Mouse (Mus musculus) testis, adult 2 months (tissue): ENCODE results near the gene Mrpl33. TPM values are rescaled to one million over a fixed set of nuclear protein-coding genes. Genes with fewer than 3 reads are reported as not detected.
A peak's percentile ranks its signal among the peaks of the same experiment; 100 is the strongest.

ENCODE experiments used
- H3K27ac ChIP-seq: fragments of 200-500 bp; 2 replicates; pipeline ENCODE4 v1.5.1; 2012; ENCODE audit warnings: low read depth, low read length; ENCODE audit not compliant: control insufficient read depth, insufficient read depth
- H3K27me3 ChIP-seq: fragments of 200-500 bp; 2 replicates; pipeline ENCODE4 v1.6.1; 2012; ENCODE audit warnings: mild to moderate bottlenecking, low read length, moderate library complexity; ENCODE audit not compliant: control insufficient read depth, insufficient read depth
- H3K36me3 ChIP-seq: fragments of 200-500 bp; 2 replicates; pipeline ENCODE4 v1.6.1; 2012; ENCODE audit warnings: mild to moderate bottlenecking, low read length; ENCODE audit not compliant: control insufficient read depth, insufficient read depth
- H3K4me1 ChIP-seq: fragments of 200-500 bp; 2 replicates; pipeline ENCODE4 v1.6.1; 2012; ENCODE audit warnings: low read length; ENCODE audit not compliant: control insufficient read depth, insufficient read depth
- H3K4me3 ChIP-seq: fragments of 200-500 bp; 2 replicates; pipeline ENCODE4 v1.5.1; 2012; ENCODE audit warnings: low read depth, mild to moderate bottlenecking, low read length, moderate library complexity, mixed read lengths; ENCODE audit not compliant: control insufficient read depth
- CTCF ChIP-seq: fragments of 200-500 bp; IDR thresholded peaks from 2 replicates; pipeline ENCODE4 v1.5.1; 2012; ENCODE audit warnings: low read depth, mild to moderate bottlenecking, inconsistent platforms, low read length, moderate library complexity; ENCODE audit not compliant: control insufficient read depth, insufficient read depth, insufficient replicate concordance
- POLR2A ChIP-seq: fragments of 200-500 bp; IDR thresholded peaks from 2 replicates; pipeline ENCODE4 v1.6.1; 2012; ENCODE audit warnings: low read depth, mild to moderate bottlenecking, inconsistent platforms, low read length, moderate library complexity; ENCODE audit not compliant: control insufficient read depth
- polyA plus RNA-seq: library from polyadenylated mRNA; depleted of rRNA; stranded (reverse); fragments of >200 nt; gene quantifications from 2 replicates; pipeline ENCODE4 v1.2.3, GENCODE M21; 2012

The Mrpl33 gene
- polyA plus RNA-seq, 1 experiment, result 22.5 TPM

GRCm38 (mm10) chr5:31698297-31698726 lies 101.6 kb downstream of the Mrpl33 start:
- H3K4me3 ChIP-seq, result peak overlapping the region; percentile 96
- TF ChIP-seq POLR2A (peak; percentile 38; the same call in 1 of the 2 replicates), CTCF (no peak)
- H3K27ac ChIP-seq, result peak overlapping the region; percentile 96
- H3K27me3 ChIP-seq, result no peaks in the 10 kb centered on the region
- H3K36me3 ChIP-seq, result no peaks in the 10 kb centered on the region; the same call in 1 of the 2 replicates
- H3K4me1 ChIP-seq, result no peaks in the 10 kb centered on the region; the same call in 1 of the 2 replicates

- Histone ChIP-seq H3K36me3 (peaks cover 1% of the 10 kb centered on the region), H3K4me1 (no peaks in the 10 kb centered on the region; the same call in 1 of the 2 replicates), H3K27ac (no peak overlapping the region), H3K4me3 (no peak overlapping the region), H3K27me3 (no peaks in the 10 kb centered on the region)
- TF ChIP-seq POLR2A, result no peak
- TF ChIP-seq CTCF, result no peak
Observed at GRCm38 (mm10) chr5:31698931-31699330, 102.2 kb downstream of the Mrpl33 start.

GRCm38 (mm10) chr5:31699397-31699796 lies 102.7 kb downstream of the Mrpl33 start:
- Histone ChIP-seq H3K36me3 (peaks cover 1% of the 10 kb centered on the region), H3K27ac (no peak overlapping the region), H3K27me3 (no peaks in the 10 kb centered on the region), H3K4me3 (no peak overlapping the region), H3K4me1 (no peaks in the 10 kb centered on the region; the same call in 1 of the 2 replicates)
- TF ChIP-seq CTCF (no peak), POLR2A (no peak)

GRCm38 (mm10) chr5:31704971-31705370 lies 108.2 kb downstream of the Mrpl33 start:
- Histone ChIP-seq H3K4me3 (no peak overlapping the region), H3K4me1 (no peaks in the 10 kb centered on the region), H3K36me3 (peaks cover 1% of the 10 kb centered on the region), H3K27me3 (no peaks in the 10 kb centered on the region), H3K27ac (no peak overlapping the region)
- TF ChIP-seq POLR2A, result no peak
- no peak for TF ChIP-seq CTCF

- H3K36me3 ChIP-seq, result peaks cover 1% of the 10 kb centered on the region
- no peaks in the 10 kb centered on the region for H3K27me3 ChIP-seq
- TF ChIP-seq POLR2A (no peak), CTCF (no peak)
- H3K4me3 ChIP-seq, result no peak overlapping the region
- no peaks in the 10 kb centered on the region for H3K4me1 ChIP-seq
- H3K27ac ChIP-seq, result no peak overlapping the region
Observed at GRCm38 (mm10) chr5:31706826-31707225, 110.1 kb downstream of the Mrpl33 start.

GRCm38 (mm10) chr5:31709389-31709788 lies 112.7 kb downstream of the Mrpl33 start:
- no peak overlapping the region for H3K4me3 ChIP-seq
- H3K4me1 ChIP-seq, result no peaks in the 10 kb centered on the region
- no peak overlapping the region for H3K27ac ChIP-seq
- H3K36me3 ChIP-seq, result no peaks in the 10 kb centered on the region
- no peak for TF ChIP-seq CTCF
- no peak for TF ChIP-seq POLR2A
- H3K27me3 ChIP-seq, result no peaks in the 10 kb centered on the region

- TF ChIP-seq POLR2A, result no peak
- no peak for TF ChIP-seq CTCF
- Histone ChIP-seq H3K27me3 (no peaks in the 10 kb centered on the region), H3K4me3 (no peak overlapping the region), H3K27ac (no peak overlapping the region), H3K4me1 (no peaks in the 10 kb centered on the region), H3K36me3 (no peaks in the 10 kb centered on the region)
Observed at GRCm38 (mm10) chr5:31713280-31713711, 116.6 kb downstream of the Mrpl33 start.
